Mouse (Mus musculus) ES-E14 (cell line): ENCODE results near the gene Sipa1l2. TPM values are rescaled to one million over a fixed set of nuclear protein-coding genes. Genes with fewer than 3 reads are reported as not detected.

Experiments used
- DNase-seq: peaks from one replicate; pipeline ENCODE4 v3.0.0-alpha.2; 2013; ENCODE audit warnings: low read depth, low spot score
- H3K27ac ChIP-seq: 2 replicates; pipeline ENCODE4 v1.5.1; 2012; ENCODE audit warnings: low read depth, mild to moderate bottlenecking, low read length, moderate library complexity, mixed read lengths; ENCODE audit not compliant: poor library complexity, insufficient read depth, severe bottlenecking
- H3K36me3 ChIP-seq: 2 replicates; pipeline ENCODE4 v1.6.1; 2012; ENCODE audit warnings: mild to moderate bottlenecking, low read length, moderate library complexity, mixed read lengths; ENCODE audit not compliant: control insufficient read depth, poor library complexity, insufficient read depth, severe bottlenecking
- H3K4me1 ChIP-seq, 2 experiments: fragments of 150-350 bp in 1 of 2; sonication (generic) in 1 of 2; 2 replicates each; pipeline ENCODE4 v1.6.1; 2012; ENCODE audit warnings: low read length in 2 of 2, mild to moderate bottlenecking in 1 of 2, mixed read lengths in 1 of 2; ENCODE audit not compliant: control insufficient read depth in 2 of 2, insufficient read depth in 2 of 2, poor library complexity in 1 of 2
- H3K4me3 ChIP-seq, 2 experiments: fragments of 150-350 bp in 1 of 2; sonication (generic) in 1 of 2; 2 replicates each; pipeline ENCODE4 v1.5.1; 2012; ENCODE audit warnings: low read length in 2 of 2, low read depth in 1 of 2, mild to moderate bottlenecking in 1 of 2, mixed read lengths in 1 of 2; ENCODE audit not compliant: insufficient read depth in 1 of 2, poor library complexity in 1 of 2, severe bottlenecking in 1 of 2
- H3K9ac ChIP-seq: 2 replicates; pipeline ENCODE4 v1.6.1; 2012; ENCODE audit warnings: low read depth, mild to moderate bottlenecking, low read length, mixed read lengths; ENCODE audit not compliant: poor library complexity, insufficient read depth, severe bottlenecking
- H3K9me3 ChIP-seq: fragments of 150-350 bp; sonication (generic); 2 replicates; pipeline ENCODE4 v1.6.1; 2012; ENCODE audit warnings: low read depth, mild to moderate bottlenecking, low read length; ENCODE audit not compliant: control insufficient read depth, insufficient read depth
- CHD2 ChIP-seq: IDR thresholded peaks from 2 replicates; pipeline ENCODE4 v1.6.1; 2014; ENCODE audit warnings: mild to moderate bottlenecking, low read depth, low read length, inconsistent platforms
- HCFC1 ChIP-seq: IDR thresholded peaks from 2 replicates; pipeline ENCODE4 v1.6.1; 2012; ENCODE audit warnings: low read length, inconsistent platforms, borderline replicate concordance; ENCODE audit not compliant: insufficient read depth
- MAFK ChIP-seq: IDR thresholded peaks from 2 replicates; pipeline ENCODE4 v1.6.1; 2014; ENCODE audit warnings: mild to moderate bottlenecking, low read depth, low read length, inconsistent platforms; ENCODE audit not compliant: insufficient read depth
- ZC3H11A ChIP-seq: IDR thresholded peaks from 2 replicates; pipeline ENCODE4 v1.6.1; 2012; ENCODE audit warnings: low read depth, mild to moderate bottlenecking, inconsistent platforms, low read length, borderline replicate concordance
- ZNF384 ChIP-seq: IDR thresholded peaks from 2 replicates; pipeline ENCODE4 v1.6.1; 2012; ENCODE audit warnings: low read depth, low read length, inconsistent platforms
- in situ Hi-C, 2 experiments: fragments of 600-800 bp; cut with MboI; formaldehyde crosslinking; loops; one replicate each; pipeline ENCODE4 v1.15.1; 2025; ENCODE audit warnings: low sequenced_read_pairs in 2 of 2, inconsistent platforms in 1 of 2; ENCODE audit not compliant: unreplicated experiment in 2 of 2
- total RNA-seq: library from RNA; depleted of rRNA; stranded (reverse); fragments of 300-350 nt; gene quantifications from 2 replicates; pipeline ENCODE4 v1.2.3, GENCODE M21; 2012

Sipa1l2 gene
- total RNA-seq, 1 experiment = 19.0 TPM

DNA sequence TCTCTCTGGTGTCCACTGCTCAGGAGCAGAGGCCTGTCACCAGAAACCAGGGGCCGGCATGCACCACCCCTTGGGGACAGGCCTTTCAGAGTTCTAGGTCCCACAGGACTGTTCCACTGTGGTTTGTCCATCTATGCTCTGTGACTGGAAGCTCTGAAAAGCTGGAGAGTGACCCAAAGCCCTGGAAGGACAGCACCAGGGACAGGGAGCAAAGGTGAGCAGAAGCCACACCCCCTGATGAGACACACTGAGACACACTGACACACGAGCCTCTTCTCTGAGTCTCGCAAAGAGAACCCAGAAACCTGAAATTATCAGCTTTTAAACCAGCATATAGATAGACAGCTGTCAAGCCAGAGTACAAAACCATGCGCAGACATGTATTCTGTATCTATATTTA, 123.4 kb downstream of the Sipa1l2 start:
- in situ Hi-C loops = no loop called here
- H3K9me3 ChIP-seq = no peaks in the 10 kb centered on the region
- H3K4me1 ChIP-seq = no peaks in the 10 kb centered on the region
- H3K36me3 ChIP-seq = peaks cover 36% of the 10 kb centered on the region; the same call in 1 of the 2 replicates
- H3K27ac ChIP-seq = no peak overlapping the region
- DNase-seq = no peak
- H3K9ac ChIP-seq = no peak overlapping the region
- no peak overlapping the region for H3K4me3 ChIP-seq
- no peak for TF ChIP-seq MAFK
- TF ChIP-seq ZNF384 = no peak
- no peak for TF ChIP-seq HCFC1

GRCm38 (mm10) chr8:125445225-125445609, 124.4 kb downstream of the Sipa1l2 start:
- TF ChIP-seq ZNF384 = no peak
- no peak for TF ChIP-seq HCFC1
- no peak for TF ChIP-seq MAFK
- TF ChIP-seq ZC3H11A = no peak
- TF ChIP-seq CHD2 = no peak
- Histone ChIP-seq H3K27ac (no peak overlapping the region), H3K9me3 (no peaks in the 10 kb centered on the region), H3K9ac (no peak overlapping the region), H3K36me3 (peaks cover 34% of the 10 kb centered on the region; the same call in 1 of the 2 replicates), H3K4me3 (no peak overlapping the region), H3K4me1 (no peaks in the 10 kb centered on the region)
- no peak for DNase-seq
- in situ Hi-C loops = no loop called here

GRCm38 (mm10) chr8:125444457-125445224, 125.0 kb downstream of the Sipa1l2 start:
- no peak for DNase-seq
- Histone ChIP-seq H3K9ac (no peak overlapping the region), H3K4me3 (no peak overlapping the region), H3K27ac (no peak overlapping the region), H3K9me3 (no peaks in the 10 kb centered on the region), H3K4me1 (no peaks in the 10 kb centered on the region), H3K36me3 (peaks cover 30% of the 10 kb centered on the region; the same call in 1 of the 2 replicates)
- TF ChIP-seq HCFC1 (no peak), ZC3H11A (no peak), MAFK (no peak), ZNF384 (no peak), CHD2 (no peak)
- in situ Hi-C loops = no loop called here

DNA sequence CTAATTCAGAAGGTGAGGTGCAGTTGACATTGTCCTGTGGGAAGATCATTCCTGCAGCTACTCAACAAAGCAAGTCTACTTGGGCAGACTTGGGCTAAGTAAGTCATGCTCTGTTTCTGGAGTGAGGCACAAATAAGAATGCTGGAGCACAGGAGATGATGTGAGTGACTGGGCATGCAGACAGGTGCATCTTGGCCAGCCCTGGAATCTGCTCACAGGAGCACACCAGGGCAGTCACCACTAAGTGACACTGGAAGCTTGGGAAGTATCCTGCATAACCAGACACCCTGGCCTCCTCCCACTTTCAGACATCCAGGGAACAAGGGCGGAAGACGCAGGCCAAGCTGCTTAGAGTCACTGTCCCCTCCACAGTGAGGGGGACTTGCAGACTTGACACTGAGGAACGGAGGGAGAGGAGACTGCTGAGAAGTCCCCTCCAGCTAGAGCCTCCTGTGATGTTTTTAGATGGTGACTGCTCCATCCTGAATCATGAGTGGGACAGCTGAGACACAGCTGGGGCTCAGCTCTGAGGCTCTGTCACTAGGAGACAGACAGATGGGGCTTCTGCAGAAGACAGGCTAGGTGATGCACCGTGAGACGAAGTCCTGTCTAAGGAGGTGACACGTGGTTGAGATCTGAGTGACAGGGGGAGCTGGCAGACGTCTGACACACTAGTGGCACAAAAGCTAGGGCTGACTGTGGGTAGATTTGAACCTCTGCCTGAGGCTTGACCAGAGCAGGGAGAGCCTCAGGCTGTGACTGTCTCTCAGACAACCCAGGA, 134.1 kb downstream of the Sipa1l2 start:
- no peak for TF ChIP-seq CHD2
- TF ChIP-seq ZNF384 = no peak
- no peak for TF ChIP-seq MAFK
- TF ChIP-seq HCFC1 = no peak
- TF ChIP-seq ZC3H11A = no peak
- H3K9me3 ChIP-seq = no peaks in the 10 kb centered on the region
- H3K36me3 ChIP-seq = peaks cover 17% of the 10 kb centered on the region; the same call in 1 of the 2 replicates
- H3K27ac ChIP-seq = no peak overlapping the region
- H3K9ac ChIP-seq = no peak overlapping the region
- DNase-seq = no peak
- H3K4me1 ChIP-seq = peaks cover 3 to 4% of the 10 kb centered on the region in 2 experiments; a peak in 2 of 4 replicates
- in situ Hi-C loops = no loop called here
- no peak overlapping the region for H3K4me3 ChIP-seq
